Mouse (Mus musculus): Measurements from ENCODE around the gene Pcare. TPM values are rescaled to one million over a fixed set of nuclear protein-coding genes. Genes with fewer than 3 reads are reported as not detected.
A peak's percentile ranks its signal among the peaks of the same experiment; 100 is the strongest.

Gene Pcare
- total RNA-seq, 2 experiments from 2014 or later, result not detected

- intact Hi-C loops (cut with DNase I; ENCODE audit: low total_unique reads), result no loop called here
- DNase-seq, result no peak
Observed at GRCm38 (mm10) chr17:71742935-71743334, 9.8 kb downstream of the Pcare start.

GRCm38 (mm10) chr17:71742156-71742555, 10.5 kb downstream of the Pcare start:
- intact Hi-C loops (cut with DNase I; ENCODE audit: low total_unique reads), result no loop called here
- DNase-seq, result no peak

DNA sequence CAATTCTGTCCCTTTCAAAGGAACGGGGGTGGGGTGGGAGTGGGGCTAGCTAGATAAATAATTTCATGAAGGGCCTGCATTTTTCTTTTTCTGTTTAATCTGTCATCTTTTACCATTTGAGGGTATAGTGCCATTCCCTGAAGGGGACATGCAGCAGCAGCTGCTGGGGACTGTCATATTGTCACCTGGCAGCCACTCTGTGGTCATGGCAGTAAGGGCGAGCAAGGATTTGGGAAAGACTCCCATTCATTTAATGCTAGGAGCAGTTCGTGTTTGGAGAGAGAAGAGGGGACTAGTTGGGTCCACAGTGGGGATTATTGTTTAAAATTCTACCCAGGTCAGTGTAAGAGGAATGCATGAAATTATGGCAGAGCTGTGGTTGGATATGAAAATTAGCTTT, 16.3 kb downstream of the Pcare start:
- intact Hi-C loops (cut with DNase I; ENCODE audit: low total_unique reads), result no loop called here
- no peak for DNase-seq

DNA sequence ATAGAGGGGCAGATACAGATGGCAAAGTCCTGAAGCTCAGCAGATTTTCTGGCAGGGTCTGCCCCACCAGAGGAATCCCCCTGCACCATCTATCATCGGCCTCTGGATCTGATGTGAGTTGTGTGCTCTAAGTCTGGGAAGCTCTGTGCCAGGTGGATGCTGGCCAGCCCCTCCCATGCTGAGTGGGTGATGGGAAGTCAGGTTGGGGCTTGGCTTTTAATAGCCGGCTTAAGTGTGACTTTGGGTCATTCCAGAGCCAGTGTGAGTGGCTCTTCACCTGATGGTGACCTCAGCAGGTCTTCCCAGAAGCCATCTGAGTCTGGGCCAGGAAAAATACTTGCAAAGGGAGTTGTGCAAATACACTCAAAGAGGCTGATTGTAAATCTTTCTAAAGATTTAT, 22.0 kb downstream of the Pcare start:
- intact Hi-C loops (cut with DNase I; ENCODE audit: low total_unique reads), result no loop called here
- DNase-seq, result peak; percentile 68

GRCm38 (mm10) chr17:71721019-71721418, 31.7 kb downstream of the Pcare start:
- DNase-seq, result peak; percentile 11
- intact Hi-C loops (cut with DNase I; ENCODE audit: low total_unique reads), result no loop called here

GRCm38 (mm10) chr17:71720434-71720833, 32.3 kb downstream of the Pcare start:
- intact Hi-C loops (cut with DNase I; ENCODE audit: low total_unique reads), result no loop called here
- no peak for DNase-seq

- no peak for DNase-seq
- intact Hi-C loops (cut with DNase I; ENCODE audit: low total_unique reads), result no loop called here
Observed at GRCm38 (mm10) chr17:71717881-71718625, 34.6 kb downstream of the Pcare start.

DNA sequence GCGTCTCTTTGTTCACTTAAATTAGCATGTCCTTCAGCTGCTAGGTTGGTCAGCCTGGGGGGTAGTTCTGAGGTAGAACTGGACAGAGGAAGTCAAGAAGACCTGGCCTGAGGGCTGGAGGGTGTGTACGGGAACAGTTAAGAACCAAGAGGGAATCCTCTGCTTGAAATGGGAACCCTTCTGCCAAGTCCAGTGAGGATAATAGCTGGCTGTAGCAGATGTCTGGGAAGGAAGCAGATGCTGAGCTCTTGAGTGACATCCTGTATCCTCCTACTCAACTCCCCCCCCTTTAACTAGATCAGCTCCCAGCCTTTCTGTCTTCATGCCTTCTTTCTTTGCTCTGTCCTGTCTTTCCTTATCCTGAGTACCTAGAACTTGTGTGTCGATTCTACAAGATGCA, 37.7 kb downstream of the Pcare start:
- intact Hi-C loops (cut with DNase I; ENCODE audit: low total_unique reads), result no loop called here
- DNase-seq, result no peak

DNA sequence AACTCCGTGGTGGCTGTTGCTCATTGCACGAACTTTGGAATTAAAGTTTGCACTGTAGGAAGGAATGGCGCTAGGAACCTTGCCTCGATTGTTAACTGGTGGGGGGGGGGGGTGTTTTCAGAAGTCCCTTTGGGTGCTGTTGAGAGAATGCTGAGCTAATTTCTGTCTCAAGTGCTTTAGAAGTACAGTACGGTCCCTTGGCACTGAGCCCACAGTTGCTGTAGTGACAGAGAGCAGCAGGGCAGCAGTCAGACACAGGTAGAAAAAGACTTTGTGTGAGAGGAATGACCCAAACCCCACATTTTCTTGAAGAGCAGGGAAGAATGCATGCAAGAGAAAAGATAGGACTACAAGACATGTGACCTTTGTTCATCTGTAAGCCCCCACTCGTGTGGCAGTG, 40.4 kb downstream of the Pcare start:
- DNase-seq, result no peak
- intact Hi-C loops (cut with DNase I; ENCODE audit: low total_unique reads), result no loop called here

DNA sequence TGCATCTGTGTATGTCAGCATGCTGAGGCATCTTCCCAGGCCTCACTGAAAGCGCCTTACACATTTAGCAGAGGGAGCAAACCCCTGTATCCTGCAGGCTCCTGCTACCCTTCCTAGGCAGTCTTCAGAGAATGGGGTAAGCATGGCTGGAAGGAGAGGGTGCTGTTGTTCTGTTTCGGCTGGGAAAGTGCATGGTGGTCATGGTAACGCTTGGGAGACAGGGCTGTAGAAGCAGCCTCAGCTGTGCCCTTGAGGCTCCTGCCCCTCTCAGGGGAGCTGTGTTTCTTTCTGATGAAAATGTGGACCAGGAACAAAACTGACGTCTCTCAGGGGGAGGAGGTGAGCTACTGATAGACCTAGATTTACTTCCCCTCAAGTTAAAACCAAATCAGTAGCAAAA, 45.0 kb downstream of the Pcare start:
- intact Hi-C loops (cut with DNase I; ENCODE audit: low total_unique reads), result loop anchor here (5.0 kb wide), 1 partner anchor 1290 kb away; no protein-coding TSS in a partner anchor
- DNase-seq, result no peak

- intact Hi-C loops (cut with DNase I; ENCODE audit: low total_unique reads), result loop anchor here (5.0 kb wide), 1 partner anchor 1291 kb away; no protein-coding TSS in a partner anchor
- no peak for DNase-seq
Observed at GRCm38 (mm10) chr17:71705550-71706480, 46.9 kb downstream of the Pcare start.

DNA sequence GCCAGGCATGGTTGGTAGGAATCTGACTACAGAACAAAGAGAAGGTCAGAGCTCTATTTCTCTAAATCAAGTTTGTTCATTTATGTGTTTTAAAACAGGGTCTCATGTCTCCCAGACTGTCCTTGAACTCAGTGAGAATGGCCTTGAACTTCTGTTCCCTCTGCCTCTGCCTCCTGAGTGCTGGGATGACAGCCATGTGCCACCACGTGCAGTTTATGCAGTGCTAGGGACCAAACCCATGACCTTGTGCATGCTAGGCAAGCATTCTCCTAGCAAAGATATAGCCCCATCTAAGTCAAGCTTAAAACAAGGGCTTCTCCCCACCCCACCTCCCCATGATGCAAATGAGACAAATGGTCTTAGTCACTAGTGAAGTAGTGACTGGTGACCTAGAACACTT, 47.6 kb downstream of the Pcare start:
- intact Hi-C loops (cut with DNase I; ENCODE audit: low total_unique reads), result loop anchor here (5.0 kb wide), 1 partner anchor 1292 kb away; no protein-coding TSS in a partner anchor
- no peak for DNase-seq

DNA sequence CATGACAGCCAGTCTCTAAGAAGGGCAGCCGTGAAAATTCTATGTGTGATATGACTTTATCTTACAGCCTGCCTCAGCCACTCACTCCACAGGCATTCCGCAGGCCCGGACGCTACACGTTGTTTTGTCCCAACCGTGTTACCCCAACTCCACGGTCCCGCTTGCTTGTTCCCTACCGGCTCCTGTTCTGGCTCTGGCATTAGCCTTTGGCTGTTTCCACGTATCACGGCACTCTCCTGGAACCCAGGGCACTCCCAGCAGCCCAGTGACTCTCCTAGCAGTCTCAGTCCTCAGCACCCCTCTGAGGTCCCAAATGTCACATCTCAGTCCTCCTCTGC, 54.1 kb downstream of the Pcare start:
- no peak for DNase-seq
- intact Hi-C loops (cut with DNase I; ENCODE audit: low total_unique reads), result no loop called here

GRCm38 (mm10) chr17:71697896-71698618, 54.6 kb downstream of the Pcare start:
- intact Hi-C loops (cut with DNase I; ENCODE audit: low total_unique reads), result no loop called here
- peak; percentile 39 for DNase-seq

DNA sequence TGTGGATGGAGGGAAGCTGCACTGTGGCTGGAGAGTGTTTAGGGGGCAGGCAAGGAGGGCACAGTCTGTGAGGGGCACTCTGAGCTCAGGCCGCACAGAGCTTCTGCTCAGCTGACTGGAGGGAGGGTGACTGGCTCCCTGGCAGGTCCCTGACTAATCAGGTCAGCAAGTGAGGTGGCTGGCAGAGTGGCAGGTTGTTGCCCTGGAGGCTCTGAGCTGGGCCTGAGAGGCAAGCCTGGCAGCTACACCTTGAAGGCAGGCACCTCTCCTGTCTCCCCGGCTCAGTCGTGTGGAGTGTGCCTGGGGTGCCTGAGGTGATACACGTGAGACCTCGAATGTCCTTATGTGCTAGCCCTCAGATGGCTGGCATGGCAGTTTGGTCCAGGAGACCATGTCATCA, 56.3 kb downstream of the Pcare start:
- DNase-seq, result no peak
- intact Hi-C loops (cut with DNase I; ENCODE audit: low total_unique reads), result no loop called here

DNA sequence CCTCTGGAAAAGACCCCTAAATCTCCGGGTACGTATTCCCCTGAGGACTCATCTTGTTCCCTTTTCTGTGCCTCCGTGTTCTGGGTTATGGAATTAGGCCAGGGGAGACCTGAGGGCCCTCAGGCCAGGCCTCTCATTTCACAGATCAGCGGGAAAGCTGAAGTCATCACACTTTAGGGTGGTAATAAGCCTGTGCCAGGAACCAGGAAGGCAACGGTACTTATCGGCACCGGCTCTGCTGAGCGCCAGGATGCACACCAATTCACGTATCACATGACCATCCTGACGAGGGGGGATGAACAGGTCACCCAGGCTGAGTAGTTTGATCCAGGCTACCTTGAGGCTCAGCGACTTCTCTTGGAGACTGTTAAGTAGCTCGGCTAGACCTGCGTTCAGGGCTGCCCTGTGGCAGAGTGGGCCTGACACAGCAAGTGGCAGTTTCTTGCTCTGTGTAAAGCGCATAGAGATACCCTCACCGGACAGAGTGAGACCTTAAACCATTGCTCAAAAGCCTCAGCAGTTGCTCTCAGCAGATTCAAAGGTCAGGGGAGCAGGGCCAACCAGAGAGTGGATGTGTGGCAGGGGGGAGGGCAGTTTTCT, 56.9 kb downstream of the Pcare start:
- intact Hi-C loops (cut with DNase I; ENCODE audit: low total_unique reads), result no loop called here
- DNase-seq, result no peak

- DNase-seq, result no peak
- intact Hi-C loops (cut with DNase I; ENCODE audit: low total_unique reads), result no loop called here
Observed at GRCm38 (mm10) chr17:71695151-71695550, 57.5 kb downstream of the Pcare start.

GRCm38 (mm10) chr17:71693780-71694179, 58.9 kb downstream of the Pcare start:
- DNase-seq, result no peak
- intact Hi-C loops (cut with DNase I; ENCODE audit: low total_unique reads), result no loop called here

Measured in gastrocnemius, postnatal 14 days (tissue).